Mouse (Mus musculus): ENCODE data around the gene Clec2g.
"Not testable (repeated sequence)": the region's sequence is repeated elsewhere in the genome, so short reads cannot be mapped to it uniquely, and the experiment has no call there.

Clec2g gene

DNA sequence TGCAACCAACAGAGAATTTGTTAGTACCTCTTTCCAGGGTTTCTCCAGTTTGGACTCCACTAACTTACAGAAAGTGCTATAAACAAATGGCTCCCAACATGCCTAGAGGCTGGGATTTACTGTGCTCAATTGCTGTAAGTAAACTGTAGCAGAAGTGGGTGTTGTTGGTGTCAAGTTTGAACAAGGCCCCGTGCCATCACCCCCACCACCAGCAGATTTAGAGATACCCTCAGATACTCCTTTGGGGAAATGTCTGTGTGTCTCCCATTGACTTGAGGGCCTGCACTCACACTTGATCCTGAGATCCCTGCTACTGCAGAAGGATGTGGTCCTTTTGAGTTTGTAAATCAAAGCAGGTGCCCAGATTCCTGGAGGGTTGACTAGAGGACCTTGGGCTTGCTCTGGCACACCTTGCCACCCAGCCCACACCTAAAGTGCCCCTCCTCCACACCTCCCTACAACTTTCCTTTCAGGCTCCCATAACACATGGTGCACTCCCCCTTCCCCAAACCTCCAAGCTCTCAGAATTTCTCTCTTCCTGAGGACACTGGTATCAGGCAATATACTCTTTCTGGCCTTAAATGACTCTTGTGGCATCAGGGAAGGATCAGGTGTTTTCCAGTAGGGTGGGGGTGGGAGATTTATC lies 37.3 kb downstream of the Clec2g start:
- in situ Hi-C loops (cut with MboI): no loop called here

- in situ Hi-C loops (cut with MboI): no loop called here
Measured at GRCm38 (mm10) chr6:128972156-128972555, 38.0 kb downstream of the Clec2g start.

DNA sequence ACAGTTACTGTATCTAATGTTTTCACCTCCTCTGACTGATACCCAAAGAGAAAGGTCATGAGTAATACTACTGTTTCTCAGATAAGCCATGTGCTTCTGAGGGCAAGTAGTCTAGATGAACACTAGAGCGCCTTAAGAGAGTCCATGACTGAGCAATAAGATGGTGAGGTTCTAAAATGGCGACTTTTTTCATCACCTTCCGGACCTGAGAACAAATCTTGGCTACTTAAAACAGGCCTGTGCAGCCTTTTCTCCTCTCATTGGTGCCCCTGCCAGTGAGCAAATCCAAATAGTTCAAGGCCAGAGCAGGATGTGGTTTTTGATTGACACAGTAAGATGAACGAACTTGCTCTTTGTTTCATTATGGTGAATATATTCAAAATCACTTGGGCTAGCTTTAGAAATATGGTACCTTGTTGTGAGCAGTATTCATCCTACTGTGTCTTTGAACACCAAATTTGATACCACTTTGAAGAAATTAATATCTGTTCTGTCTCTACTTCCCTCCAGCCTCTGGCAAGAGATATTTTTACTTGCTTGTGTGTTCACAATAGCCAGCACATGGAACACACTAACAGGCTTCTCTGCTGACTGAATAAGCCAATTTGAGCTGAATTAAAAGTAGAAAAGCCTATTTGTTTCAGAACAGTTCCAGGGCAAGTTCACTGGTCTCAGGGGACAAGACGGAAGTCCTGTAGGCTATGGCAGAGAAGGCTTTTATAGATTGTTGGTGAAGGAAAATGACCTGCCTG lies 38.7 kb downstream of the Clec2g start:
- in situ Hi-C loops (cut with MboI): no loop called here

DNA sequence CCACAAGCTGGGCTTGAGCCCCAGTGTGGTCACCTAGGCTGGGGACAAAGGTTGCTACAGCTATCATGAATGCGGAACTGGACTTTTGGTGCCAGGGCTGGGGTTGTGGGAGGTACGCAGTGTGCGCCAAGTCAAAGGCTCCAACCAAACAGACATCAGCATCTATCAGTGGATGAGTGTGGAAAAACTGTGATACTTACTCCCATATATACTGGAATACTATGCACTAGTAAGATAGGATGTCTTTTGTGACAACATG lies 39.2 kb downstream of the Clec2g start:
- in situ Hi-C loops (cut with MboI): no loop called here

GRCm38 (mm10) chr6:128974850-128975249 lies 40.7 kb downstream of the Clec2g start:
- in situ Hi-C loops (cut with MboI): not testable (repeated sequence)

DNA sequence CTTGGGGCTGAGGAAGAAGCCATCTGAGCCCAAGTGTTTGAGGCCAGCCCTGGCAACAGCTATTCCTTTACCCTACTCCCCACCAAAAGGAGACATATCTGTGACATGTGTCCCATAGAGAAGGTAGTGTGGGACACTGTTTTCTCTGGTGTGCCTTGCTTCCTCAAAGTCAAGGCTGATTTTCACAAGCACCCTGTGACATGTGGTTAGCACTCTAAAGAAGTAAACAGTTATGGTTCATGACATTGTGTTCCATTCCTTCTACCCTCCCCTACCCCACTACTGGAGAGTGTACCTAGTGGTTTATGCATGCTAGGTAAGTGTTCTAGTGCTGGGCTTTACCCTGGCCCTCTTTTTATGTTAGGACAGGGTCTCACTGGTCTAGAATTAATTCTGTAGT lies 42.0 kb downstream of the Clec2g start:
- in situ Hi-C loops (cut with MboI): no loop called here

DNA sequence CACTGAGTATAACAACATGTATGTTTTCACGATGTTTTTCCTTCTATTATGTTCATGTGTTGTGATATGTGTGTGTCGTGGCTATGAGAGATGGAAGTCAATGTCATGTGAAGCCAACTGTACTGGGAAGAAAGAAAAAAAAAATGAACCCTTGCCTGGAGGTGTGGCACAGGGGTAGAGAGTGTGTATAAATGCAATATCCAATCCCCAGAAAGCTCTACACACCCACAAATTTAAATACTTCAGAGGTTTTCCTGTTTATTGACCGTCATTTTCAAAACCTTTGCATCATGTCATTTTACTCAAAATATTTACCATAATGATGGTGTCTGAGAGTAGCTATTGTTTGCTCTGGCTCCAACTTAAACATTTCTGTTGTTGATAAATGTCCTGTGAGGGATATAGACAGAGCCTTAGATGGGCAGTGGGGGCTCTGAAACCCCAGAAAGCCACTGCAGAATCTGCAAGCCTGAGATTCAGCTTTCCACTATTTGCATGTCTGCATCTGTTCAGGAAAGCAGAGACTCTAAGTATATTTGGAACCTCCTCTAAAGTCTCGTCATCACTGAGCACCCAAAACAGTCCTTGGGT lies 47.9 kb downstream of the Clec2g start:
- in situ Hi-C loops (cut with MboI): not testable (repeated sequence)

DNA sequence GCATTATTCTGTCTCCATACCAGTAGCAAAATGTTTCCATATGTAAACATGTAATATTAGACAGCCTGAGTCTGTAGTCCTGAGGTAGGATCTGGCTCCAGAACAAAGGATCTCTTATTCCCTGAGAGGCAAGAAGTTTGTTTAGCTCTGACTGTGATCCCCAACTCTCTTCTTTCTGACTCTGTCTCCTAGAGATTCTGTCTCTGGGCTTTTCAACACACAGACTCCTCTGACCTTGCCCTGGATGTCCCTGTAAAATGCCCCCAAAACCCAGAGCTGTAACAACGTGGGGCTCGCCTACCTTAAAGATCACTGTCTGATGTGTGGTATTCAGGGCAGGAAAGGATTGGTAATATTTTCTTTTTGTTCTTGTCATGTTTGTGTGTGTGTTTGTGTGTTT lies 58.2 kb downstream of the Clec2g start:
- in situ Hi-C loops (cut with MboI): no loop called here

DNA sequence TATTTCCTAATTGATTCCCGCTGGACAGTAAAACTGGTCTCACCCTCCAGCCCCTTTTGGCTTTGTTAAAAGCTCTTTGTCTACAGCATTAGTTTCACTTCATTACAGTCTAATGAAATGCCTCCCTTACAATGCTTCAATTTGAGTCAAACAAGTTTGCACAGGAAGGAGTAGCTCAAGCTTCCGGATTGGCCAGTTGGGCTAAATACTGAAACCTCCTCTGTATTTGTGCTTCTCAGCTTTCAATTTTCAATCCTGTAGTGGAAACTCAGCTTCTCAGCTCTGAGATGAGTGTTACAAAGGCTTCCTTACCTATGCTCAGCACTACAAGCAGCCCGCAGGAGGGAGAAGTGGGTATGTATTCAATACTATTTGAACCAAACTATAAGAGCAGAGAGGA lies 58.6 kb downstream of the Clec2g start:
- in situ Hi-C loops (cut with MboI): no loop called here

- in situ Hi-C loops (cut with MboI): no loop called here
Measured at GRCm38 (mm10) chr6:128993221-128993620, 59.0 kb downstream of the Clec2g start.

DNA sequence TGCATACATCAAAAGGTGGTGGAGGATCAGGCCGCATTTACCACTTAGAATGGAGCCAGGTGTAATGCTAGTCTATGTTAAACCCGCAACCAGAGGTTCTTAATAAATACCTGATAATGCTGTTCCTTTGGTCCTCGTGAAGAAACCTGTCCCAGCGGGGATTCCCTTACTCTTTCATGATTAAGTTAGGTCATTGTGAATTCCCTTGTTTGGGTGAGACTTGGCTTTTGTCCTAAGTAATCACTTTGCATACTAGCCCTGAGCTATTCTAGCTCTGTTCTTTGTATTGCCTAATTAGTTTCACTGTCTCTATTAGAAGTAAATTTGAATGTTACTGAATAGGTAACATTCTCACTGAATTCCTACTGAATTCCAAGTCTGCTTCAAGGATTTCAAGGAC lies 60.2 kb downstream of the Clec2g start:
- in situ Hi-C loops (cut with MboI): no loop called here

- in situ Hi-C loops (cut with MboI): no loop called here
Measured at GRCm38 (mm10) chr6:128994742-128995141, 60.6 kb downstream of the Clec2g start.

GRCm38 (mm10) chr6:128995250-128996053 lies 61.3 kb downstream of the Clec2g start:
- in situ Hi-C loops (cut with MboI): no loop called here

DNA sequence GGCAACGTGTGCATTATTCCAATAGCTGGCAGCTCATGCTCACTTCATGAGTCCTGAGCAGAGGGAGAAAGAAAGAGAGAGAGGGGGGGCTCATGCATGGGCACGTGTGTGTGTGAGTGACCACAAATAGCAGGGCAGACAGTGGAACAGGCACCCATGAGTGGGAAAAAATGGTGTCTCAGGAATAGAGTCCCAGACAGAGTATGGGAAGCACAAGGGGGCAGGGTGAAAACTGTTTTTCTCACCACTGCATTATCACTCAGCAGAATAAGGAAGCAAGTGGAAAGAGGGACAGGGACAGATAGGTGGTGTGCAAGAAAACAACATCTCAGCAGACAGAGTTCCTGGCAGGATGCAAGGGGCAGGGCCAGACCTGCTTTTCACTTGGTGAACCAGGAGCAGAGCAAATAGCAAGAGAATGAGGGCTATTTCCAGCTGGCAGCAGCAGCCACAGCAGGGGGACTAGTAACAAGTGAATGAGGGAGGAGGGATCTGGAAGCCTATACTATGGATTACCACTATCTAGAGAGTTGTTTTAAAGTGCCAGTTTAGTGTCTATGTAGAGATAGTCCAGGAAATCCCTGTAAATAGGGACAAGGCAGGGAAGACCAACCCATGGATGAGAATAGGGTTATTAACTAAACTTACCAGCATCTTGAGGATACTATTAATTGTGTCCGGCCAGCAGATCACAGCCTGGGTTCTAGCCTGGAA lies 62.0 kb downstream of the Clec2g start:
- in situ Hi-C loops (cut with MboI): no loop called here

GRCm38 (mm10) chr6:128996768-128997442 lies 62.7 kb downstream of the Clec2g start:
- in situ Hi-C loops (cut with MboI): no loop called here

DNA sequence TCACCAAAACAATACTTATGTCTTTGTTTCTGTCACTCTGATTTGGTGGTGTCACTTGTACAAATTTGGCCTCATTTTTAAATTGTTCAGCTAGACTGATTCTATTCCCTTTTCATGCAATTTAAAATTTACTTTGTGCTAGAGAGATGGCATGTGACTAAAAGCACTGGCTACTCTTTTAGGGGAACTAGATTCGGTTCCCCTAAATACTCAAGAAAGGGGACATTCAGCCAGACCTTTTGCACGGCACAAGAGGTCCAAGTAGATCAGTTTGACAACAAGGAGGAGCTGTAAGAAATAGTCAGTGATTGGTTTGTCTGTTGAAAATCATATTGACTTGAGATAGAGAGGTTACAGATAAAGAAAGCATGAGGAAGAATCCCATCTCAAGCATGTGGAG lies 67.2 kb downstream of the Clec2g start:
- in situ Hi-C loops (cut with MboI): no loop called here

DNA sequence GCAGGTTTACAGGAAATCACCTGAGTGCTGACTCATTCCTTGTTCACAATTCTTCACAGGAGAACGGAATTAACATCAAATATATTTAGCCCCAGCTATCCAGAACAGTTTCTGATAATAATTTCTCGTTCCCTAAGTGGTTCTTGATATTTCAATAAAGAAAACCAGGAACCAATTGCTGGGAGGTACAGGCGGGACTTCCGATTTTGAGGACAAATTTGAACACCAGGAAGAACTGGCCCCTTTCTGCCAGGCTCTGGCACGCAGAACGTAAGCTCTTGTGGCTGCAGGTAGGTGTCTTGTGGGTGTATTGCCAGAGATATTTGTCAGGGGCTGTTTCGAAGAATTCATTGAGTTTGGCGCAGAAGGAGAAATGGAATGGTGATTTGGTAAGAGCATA lies 74.4 kb downstream of the Clec2g start:
- in situ Hi-C loops (cut with MboI): no loop called here

GRCm38 (mm10) chr6:129009846-129010504 lies 75.8 kb downstream of the Clec2g start:
- in situ Hi-C loops (cut with MboI): not testable (repeated sequence)

DNA sequence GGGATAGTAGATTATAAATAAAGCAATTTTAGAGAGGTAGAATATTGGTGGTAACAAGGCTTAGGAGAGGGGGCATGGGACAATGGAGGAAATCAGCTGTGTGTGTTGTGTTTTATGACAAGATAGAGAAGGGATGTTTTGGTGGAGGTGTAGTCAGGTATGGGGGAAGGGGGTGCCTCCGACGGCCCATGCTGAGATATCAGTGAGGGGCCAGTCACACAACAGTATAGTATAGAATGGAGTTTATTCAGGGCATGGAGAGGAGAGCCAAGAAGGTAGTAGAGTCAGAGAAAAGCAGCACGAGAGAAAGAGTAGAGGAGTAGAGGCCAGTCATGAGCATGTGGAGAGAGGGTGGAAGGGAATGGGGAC lies 76.3 kb downstream of the Clec2g start:
- in situ Hi-C loops (cut with MboI): no loop called here

GRCm38 (mm10) chr6:129012012-129012411 lies 77.8 kb downstream of the Clec2g start:
- in situ Hi-C loops (cut with MboI): not testable (repeated sequence)

- in situ Hi-C loops (cut with MboI): no loop called here
Measured at GRCm38 (mm10) chr6:129012966-129013365, 78.8 kb downstream of the Clec2g start.

All from mature B cell (primary cell).